Mouse (Mus musculus) stomach, postnatal 0 days (tissue): ENCODE results near the gene Ift172.

Experiments
- CTCF ChIP-seq: IDR thresholded peaks from 2 replicates; pipeline ENCODE4 v1.5.1; 2016; ENCODE audit warnings: antibody characterized with exemption, low read depth, mild to moderate bottlenecking, moderate library complexity
- EP300 ChIP-seq: optimal IDR thresholded peaks from 2 replicates; pipeline ENCODE3; 2016; ENCODE audit warnings: antibody characterized with exemption

DNA sequence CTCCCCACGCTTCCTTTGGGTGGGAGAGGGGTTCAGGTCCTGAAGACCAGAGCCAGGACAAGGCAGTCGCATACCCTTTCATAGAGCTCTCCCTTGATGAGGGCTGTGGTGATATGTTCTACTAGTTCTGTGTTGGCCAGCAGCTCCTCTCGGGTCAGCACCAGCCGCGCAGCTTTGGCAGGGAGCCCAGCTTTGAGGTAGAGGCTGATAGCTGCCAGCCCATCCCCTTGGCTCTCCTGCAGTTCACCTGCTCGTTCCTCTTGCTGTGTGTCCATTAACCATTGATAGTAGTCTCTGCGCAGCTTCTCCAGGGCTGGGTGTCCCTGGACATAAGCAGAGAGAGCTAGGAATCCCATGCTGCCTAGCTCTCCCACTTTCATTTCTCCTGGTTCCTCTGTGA lies 24.8 kb downstream of the Ift172 start:
- TF ChIP-seq CTCF: no peak
- no peak for TF ChIP-seq EP300
